Mouse (Mus musculus) liver, adult 2 months (tissue): Measurements from ENCODE around the gene Mfn2.

Experiments used
- CTCF ChIP-seq: fragments of 200-500 bp; IDR thresholded peaks from 2 replicates; pipeline ENCODE4 v1.5.1; 2011; ENCODE audit warnings: low read depth, low read length, control low read depth
- POLR2A ChIP-seq: fragments of 200-500 bp; IDR thresholded peaks from 2 replicates; pipeline ENCODE4 v1.6.1; 2011; ENCODE audit warnings: low read length, control low read depth; ENCODE audit not compliant: insufficient read depth; ENCODE audit errors: extremely low read depth

- TF ChIP-seq CTCF (peak; percentile 30), POLR2A (no peak)
Observed at GRCm38 (mm10) chr4:147953590-147953989, 49.1 kb upstream of the Mfn2 start.
